Mouse (Mus musculus): ENCODE data around the gene Aqp11. TPM values are rescaled to one million over a fixed set of nuclear protein-coding genes. Genes with fewer than 3 reads are reported as not detected.

Aqp11 gene
- polyA plus RNA-seq, 1 experiment: 3.0 TPM

DNA sequence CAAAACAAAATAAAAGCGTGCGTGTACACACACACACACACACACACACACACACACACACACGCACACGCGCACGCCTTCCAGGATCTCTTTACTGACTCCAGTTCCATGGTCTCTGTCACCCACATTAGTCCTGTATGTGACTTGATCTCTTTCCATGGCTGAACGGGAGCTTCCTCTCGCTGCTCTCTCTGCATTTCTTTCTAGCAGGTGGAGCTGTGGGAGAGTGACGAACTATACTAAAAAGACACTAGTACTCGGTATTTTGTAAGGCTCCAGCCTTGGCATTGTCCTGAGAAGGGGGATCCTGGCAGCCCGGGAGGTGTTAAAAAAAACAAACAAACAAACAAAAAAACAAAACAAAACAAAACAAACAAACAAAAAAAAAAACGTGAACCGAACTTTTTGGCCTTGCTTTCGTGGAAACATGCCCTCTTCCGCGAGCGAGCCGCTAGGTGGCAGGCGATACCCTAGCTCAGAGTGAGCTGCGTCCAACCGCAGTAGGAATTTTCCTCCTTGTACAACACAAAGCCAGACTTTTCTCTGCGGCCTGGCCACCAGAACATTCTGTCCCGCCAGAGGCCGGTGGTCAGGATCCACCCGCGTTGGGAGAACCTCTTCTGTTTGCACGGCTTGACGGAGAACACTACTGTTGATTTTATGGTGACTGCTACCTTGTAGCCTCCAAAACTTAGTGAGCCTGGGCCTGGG is 9.9 kb upstream of the Aqp11 start:
- peak; percentile 66 for DNase-seq (ENCODE audit: low spot score)

DNA sequence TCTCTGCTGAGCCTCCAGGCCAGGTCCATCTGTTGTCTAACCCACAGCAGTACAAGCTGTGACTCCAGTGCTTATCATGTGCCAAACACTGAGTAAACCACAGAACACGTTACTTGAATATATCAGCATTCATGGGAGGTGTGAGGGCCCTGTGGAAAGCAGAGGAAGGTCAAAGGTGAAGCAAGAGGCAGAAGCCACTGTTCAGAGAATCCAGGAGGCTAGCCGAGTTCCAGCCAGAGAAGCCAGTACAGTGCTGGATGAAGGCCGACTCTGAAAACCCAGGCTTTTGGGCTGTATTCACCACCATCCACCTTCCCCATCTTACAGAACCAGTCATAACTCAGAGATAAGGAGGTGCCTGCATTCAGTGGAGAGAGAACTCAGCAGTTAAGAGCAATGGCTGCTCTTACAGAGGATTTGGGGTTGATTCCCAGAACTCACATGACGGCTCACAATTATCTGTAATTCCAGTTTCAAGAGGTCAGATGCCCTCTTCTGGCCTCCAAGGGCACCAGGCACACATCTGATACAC is 9.2 kb upstream of the Aqp11 start:
- no peak for DNase-seq (ENCODE audit: low spot score)

DNA sequence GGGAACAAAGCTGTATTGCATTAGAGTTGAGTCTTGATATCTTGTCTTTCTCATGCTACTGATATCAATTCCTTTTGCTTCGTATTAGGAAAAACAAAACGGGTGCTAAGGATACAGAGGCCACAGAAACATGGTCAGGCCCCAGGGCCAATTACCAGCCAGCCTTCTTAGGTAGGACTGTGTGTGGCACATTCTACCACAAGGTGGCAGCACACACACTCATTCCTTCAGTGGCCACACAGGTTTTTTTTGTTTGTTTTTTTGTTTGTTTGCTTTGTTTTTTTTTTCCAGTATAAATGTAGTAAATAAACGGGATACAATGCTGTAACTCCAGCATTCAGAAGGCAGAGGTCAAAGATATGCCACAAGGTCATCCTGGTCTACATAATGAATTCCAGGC is 7.2 kb upstream of the Aqp11 start:
- no peak for DNase-seq (ENCODE audit: low spot score)

DNA sequence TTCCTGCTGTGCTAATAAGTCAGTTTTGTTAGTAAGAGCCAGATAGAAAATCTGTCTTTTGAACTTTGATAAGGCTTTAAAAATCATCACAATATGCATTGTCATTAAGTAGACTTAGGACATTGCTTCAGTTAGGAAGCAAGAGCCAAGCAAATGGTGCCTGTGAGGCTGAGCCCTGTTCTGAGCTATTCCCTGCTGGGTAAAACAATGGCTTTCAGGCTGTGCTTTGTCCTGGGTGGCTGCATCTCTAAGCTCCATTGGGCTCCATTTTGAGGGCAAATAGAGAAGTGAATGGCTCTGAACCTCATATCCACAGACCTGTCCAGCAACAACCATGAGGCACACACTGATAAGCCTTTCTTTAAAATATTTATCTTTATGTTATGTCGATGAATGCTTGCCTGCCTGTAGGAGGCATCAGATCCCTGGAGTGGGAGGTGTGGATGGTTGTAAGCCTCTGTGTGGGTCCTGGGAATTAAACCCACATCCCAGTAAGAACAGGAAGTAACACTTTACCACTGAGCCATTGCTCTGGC is 3.7 kb upstream of the Aqp11 start:
- no peak for DNase-seq (ENCODE audit: low spot score)

DNA sequence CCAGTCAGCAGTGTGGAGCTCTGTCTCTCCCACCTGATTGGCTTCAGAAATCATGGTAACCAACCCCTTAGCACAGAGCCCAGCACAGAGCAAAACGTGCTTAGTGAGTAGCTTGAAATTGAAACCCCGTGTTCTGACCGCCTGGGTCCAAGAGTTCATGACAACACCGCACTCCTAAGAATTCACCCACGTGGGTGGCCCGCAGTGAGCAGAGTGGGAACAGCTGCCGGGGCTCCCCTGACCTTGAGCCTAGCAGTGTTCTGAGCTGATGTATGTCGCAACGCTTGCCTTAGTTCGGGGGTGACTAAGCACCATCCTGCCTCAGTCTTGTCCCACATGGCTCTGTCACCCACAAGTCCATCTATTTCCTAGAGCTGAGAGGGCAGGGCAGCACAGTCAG is 2.9 kb upstream of the Aqp11 start:
- no peak for DNase-seq (ENCODE audit: low spot score)

DNA sequence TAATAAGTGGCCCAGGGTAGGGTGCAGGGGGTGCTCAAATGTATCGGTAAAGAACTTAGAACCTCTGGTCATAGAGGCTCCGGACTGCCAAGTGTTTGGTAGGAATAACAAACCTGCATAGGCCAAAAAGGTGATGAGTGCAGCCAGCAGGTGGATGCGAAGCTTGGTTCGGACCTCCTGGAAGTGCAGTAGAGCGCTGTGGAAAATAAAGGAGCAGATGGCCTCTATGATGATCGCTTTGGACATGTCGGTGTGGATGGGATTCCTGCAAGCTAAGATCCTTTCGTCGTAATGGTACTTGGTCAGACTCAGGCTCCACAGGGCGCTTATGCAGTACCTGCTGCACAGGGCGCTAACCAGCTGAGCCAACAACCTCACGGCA is 842 bp downstream of the Aqp11 start:
- DNase-seq (ENCODE audit: low spot score): no peak

DNA sequence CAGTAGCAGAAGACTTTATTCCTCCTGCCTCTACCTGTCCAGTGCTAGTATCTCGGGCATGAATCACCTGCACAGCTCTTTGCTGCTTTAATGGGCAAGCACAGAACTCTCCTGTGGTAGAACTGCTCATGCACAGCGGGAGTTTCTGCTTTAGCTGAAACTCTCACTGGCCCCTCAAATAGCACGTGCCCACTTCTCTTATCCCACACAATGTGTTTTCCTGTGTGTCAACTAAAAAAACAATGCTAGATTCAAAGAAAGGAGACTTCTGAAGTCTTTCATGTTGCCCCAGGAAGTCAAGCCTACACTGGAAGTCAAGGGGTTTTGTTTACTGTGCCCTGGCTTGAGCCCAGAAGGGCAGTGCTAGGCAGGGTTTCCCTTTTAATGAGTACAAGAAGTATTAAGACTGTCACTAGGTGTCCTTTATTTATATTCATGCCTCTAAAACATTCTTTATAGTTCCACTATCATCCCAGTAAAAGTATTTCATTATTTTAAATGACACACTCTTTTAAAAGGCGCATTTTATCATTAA is 2.1 kb downstream of the Aqp11 start:
- no peak for DNase-seq (ENCODE audit: low spot score)

DNA sequence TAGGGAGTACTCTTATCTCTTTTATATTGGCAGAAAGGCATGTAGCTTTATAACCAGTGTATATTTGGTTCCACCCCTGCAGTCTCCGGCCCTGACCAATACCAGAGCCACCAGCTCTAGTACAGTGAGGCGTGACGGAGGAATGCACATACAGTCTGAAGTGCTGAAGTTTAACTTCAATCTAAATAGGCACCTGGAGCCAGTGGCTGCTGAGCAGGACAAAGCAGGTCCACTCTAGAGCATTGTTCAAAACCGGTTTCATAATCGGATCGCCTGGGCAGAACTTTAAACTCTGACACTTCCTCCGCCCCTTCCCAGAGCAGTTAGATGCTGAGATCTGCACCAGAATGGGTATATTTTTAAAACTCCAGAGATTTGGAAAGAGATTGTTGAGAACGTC is 3.1 kb downstream of the Aqp11 start:
- no peak for DNase-seq (ENCODE audit: low spot score)

DNA sequence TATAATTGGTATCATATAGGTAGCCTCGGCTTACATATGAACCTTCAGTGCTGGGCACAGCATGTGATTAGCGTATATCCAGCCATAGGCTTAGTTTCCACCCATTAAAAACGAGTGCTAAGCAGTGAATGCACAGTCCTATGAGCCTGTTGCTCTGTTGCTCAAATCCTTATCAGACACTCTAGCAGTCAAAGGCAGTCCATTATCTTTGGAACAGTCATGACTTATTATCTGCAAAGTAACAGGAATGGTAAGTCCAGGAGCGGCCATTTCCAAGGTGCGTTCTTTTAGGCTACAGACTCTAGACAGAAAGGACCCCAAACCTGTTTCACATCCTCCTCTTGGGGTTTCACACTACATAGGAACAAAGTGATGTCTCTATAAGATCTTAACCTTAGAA is 4.5 kb downstream of the Aqp11 start:
- DNase-seq (ENCODE audit: low spot score): no peak

DNA sequence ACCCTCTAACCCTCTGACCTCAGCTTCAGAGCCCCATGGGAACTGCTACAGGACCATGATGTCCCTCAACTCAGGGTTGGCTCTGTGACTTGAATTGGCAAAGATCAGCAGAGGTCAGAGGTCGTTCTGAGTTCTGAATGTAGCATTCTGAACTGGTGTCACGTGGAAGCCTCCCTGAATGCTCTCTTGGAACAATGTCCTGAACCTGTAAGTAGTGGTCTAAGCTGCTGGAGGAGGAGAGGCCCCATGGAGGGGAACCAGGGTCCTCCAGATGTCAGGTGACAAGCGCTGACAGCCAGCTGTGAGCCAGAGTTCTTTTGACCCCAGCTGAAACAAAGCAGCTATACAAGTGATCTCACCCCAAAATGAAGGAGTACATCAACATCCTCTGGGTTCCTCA is 7.7 kb downstream of the Aqp11 start:
- no peak for DNase-seq (ENCODE audit: low spot score)

DNA sequence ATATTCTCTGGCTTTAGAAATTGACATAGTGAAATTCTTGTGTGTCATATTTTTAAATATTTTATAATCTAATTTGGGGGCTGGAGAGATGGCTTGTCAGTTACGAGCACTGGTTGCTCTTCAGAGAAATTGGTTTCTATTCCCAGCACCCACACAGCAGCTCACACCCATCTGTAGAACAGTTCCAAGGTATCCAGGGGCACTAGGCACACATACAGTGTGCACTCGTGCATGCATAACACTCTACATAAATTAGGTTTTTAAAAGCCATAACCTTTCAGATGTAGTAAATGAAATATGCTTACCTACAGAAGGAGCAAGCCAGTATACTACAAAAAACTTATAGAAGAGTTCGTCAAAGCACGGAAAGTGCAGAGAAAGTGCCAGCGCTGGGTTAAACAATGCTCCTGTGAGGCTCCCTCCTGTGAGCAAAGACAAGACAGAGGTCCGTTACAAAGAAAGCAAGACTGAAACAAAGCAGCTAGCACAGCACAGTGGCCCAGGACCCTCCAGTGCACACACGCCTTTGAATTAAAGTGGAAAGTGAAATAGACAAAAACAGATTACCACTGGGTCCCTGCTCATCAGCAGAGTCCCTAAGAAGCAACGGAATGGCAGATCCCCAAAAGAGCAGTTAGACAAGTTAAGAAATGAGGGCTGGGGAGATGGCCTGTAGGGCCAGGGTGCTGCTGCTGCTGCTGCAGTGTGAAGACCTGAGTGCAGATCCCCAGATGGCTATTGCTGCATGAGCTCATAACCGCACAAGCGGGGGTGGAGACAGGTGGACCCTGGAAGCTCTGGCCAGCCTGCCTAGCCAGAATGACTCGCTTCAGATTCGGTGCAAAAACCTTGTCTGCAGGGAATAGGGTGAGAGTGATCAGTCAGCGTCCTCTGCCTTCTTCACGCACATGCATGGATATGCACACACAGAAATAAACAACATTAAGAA is 9.1 kb downstream of the Aqp11 start:
- DNase-seq (ENCODE audit: low spot score): no peak

DNA sequence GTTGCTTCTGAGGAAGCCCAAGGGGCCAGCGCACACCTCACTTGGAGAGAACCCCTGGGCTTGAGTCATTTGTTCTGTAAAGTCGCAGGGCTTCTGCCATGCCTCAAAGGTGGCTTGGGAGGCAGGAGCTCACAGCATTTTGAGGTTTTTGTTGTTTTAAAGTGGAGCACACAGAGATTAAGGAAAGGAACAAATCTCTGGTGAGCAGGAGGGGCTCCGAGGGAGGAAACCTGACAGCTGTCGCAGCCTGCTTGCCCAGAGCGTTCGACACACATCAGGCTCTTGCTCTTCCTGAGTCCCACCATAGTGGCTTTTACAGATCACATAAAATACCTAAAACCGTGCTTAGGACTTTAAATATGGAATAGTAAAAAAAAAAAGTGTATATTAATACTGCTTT is 11.3 kb downstream of the Aqp11 start:
- no peak for DNase-seq (ENCODE audit: low spot score)

DNA sequence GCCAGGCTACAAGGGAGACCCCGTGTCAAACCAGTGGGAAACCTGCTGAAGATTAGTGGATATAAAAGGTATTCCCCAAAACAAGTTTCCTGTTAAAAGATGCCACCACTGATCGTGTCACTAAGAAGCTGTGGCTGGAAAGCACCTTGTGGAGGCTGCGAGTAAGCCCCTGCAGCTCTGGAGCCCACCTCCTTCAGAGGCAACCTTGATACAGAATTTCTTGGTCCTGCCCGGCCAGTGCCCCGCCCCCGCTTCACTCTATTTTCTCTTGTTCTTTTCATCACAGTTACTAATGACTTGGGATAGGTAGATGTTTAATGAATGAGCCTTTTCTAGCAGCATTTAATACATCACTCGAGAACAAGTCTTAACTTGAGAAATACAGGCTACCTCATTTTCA is 12.0 kb downstream of the Aqp11 start:
- DNase-seq (ENCODE audit: low spot score): no peak

DNA sequence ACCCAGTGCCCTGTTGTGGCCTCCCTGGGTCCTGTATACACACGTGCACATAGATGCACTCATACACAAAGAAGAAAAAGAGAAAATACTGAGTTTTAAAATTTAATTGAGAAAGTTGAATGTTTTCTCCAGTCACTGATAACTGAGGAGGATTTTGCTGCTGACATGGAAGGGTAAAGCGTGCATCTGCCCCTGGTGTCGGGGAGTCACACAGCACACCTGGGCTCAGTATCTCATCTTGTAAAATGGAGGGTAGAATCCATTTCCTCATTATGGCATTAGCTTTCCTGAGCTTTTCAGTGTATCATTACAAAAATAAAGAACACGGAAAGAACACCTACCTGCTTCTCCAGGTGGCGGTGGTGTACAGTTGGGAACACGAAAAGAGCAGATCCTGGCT is 12.7 kb downstream of the Aqp11 start:
- DNase-seq (ENCODE audit: low spot score): no peak

DNA sequence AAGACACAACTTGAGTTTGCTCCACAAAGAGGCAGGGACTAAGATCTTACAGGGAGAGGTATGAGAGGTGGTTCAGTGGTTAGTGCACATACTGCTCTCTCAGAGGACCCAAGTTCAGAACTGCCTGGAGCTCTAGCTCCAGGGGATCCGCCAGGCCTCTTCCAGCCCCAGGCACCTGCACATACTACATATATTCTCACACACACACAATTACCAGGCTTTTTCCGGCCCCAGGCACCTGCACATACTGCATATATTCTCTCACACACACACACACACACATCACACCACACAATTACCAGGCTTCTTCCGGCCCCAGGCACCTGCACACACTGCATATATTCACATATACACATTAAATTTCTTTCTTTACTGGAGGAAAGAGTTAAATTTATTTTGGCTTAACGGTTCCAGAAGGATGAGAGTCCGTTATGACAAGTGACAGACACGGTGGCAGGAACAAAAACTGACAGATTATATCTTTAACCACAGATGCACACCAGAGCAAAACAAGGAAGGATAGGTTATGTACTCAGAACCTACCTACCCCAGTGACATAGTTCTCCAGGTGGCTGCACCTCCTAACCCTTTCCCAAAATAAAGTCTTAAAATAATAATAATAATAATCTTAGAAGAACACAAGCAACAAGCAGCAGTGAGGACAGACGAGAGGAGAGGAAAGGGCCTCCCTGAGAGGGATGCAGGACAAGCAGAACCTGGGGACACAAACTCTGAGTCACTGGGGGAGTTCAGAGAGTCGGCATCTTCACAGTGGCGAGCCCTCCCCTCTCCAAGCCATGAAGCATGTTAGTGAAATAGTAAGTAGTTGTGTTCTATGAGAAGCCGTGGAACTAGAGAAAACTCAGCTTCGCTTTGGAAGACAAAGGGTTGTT is 14.2 kb downstream of the Aqp11 start:
- no peak for DNase-seq (ENCODE audit: low spot score)

DNA sequence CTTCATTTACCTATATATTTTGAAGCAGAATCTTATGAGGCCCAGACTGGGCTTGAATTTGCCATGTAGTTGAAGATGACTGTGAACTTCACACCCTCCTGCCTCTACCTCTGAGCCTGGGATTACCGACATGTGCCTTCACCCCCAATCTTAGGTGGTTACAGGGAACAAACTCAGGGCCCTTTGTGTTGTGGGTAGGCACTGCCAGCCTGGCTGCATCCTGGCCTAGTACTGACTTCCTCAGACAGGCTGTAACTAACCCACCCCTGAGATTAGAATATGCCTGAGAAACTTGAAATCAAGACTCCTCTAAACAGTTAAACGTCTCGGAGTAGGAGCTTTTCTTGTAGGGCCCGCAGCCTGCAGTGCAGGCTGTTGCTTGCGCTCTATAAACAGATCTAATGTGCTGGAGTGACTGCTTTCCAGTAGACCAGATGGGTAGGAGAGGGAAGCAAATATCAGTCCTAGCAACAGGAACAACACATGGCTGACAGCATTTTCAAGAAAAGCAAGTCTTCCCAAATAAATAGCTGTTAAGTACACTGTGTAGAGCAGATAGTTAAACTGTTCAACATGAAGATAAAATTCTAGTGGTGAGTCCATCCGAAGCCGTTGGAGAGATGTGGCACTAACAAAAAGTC is 15.7 kb downstream of the Aqp11 start:
- DNase-seq (ENCODE audit: low spot score): no peak

DNA sequence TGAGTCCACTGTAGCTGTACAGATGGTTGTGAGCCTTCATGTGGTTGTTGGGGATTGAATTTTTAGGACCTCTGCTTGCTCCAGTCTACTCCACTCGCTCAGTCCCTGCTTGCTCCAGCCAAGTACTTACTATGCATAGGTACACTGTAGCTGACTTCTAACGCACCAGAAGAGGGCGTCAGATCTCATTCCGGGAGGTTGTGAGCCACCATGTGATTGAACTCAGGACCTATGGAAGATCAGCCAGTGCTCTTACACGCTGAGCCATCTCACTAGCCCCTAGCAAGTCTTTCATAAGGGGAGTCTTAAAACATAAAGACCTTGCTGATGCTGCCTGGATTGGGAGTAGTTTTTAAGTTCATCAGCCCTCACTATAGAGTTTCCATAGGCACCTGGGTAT is 18.0 kb downstream of the Aqp11 start:
- no peak for DNase-seq (ENCODE audit: low spot score)

DNA sequence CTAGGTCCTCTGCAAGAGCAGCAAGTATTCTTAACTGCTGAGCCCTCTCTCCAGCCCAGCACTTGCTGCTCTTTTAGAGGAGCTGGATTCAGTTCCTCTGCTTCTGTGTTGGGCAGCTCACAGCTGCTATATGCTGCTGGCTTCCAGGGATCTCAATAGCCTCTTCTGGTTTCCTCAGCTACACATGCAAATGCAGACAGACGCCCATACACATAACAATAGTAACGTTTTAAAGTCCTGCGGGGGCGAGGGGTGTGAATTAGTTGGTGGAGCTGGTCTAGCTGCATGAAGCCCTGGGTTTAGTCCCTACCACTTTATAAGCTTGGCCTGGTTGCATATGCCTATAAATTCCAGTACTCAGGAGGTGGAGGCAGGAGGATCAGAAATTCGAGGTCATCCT is 19.0 kb downstream of the Aqp11 start:
- DNase-seq (ENCODE audit: low spot score): no peak

DNA sequence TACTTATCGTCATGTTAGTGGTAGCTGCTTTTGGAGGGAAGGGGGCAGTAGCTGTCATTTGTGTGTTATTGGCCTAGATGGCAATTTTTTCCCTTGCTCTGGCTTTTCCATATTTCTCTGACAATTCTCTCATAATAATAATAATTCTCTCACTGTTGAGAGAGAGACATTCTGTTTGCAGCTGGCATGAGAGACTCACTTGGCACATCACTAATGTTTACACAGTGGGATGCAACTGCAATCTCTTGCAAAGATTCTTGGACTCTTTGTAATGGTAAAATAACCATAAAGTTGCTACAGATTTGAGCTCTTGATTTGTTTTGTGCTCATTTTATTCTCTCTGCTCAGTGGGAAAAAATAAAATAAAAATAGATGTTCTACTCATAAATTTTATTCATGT is 20.8 kb downstream of the Aqp11 start:
- DNase-seq (ENCODE audit: low spot score): no peak

DNA sequence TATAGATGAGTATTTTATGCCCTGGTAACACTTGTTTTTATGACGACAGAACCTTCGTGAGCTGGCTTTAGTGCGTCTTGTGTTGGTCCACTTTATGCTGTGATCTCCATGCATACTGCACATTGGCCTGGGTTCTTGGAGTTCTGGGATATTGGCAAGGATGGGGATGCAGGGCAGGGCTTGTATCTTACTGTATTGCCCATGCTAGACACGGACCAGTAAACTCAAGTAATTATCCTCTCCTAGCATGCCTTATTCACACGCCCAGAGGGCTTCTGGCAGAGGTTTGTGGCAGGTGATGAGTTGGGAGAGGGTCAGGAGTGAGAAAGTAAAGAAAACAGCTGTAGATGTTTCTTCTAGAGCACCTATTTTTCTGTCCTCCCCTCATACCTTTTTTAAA is 23.4 kb downstream of the Aqp11 start:
- no peak for DNase-seq (ENCODE audit: low spot score)

DNA sequence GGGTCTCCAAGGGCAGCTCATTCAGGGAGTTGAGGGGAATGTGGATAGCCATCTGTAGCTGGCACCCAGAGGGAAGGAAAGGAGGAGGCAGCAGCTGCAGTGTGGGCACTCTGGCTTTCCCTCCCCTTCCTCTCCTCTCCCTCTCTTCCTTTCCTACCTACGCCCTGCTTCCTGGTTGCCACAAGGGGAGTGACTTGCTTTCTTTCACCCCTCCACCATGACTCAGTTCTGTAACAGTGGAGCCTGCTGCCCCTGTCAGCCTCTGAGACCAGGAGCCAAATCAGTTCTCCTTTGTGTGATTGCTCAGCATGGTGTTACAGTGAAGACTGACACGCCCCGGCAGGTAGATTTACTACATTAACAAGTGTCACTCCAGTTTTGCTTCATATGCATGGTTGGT is 28.9 kb downstream of the Aqp11 start:
- DNase-seq (ENCODE audit: low spot score): no peak

Data from urinary bladder, adult 2 months (tissue).